Mouse (Mus musculus) lung, adult 2 months (tissue): ENCODE results near the gene Egln1. TPM values are rescaled to one million over a fixed set of nuclear protein-coding genes. Genes with fewer than 3 reads are reported as not detected.

Experiments used
- DNase-seq: peaks from one replicate; pipeline ENCODE4 v3.0.0; 2022
- H3K4me1 ChIP-seq: fragments of 200-500 bp; 2 replicates; pipeline ENCODE4 v1.6.1; 2011; ENCODE audit warnings: low read length; ENCODE audit not compliant: control insufficient read depth, insufficient read depth
- H3K4me3 ChIP-seq: fragments of 200-500 bp; replicated peaks from 2 replicates; pipeline ENCODE3; 2011; ENCODE audit warnings: low read depth, mild to moderate bottlenecking, control low read depth, low read length; ENCODE audit errors: extremely low read depth
- CTCF ChIP-seq: fragments of 200-500 bp; IDR thresholded peaks from 2 replicates; pipeline ENCODE4 v1.5.1; 2011; ENCODE audit warnings: mild to moderate bottlenecking, low read length, control low read depth; ENCODE audit not compliant: insufficient read depth
- POLR2A ChIP-seq: fragments of 200-500 bp; IDR thresholded peaks from 2 replicates; pipeline ENCODE4 v1.6.1; 2011; ENCODE audit warnings: low read depth, mild to moderate bottlenecking, control low read depth, low read length, borderline replicate concordance; ENCODE audit errors: extremely low read depth
- WGBS: fragments of 180-500 bp; shearing (Covaris S2); methylation state at CpG from one replicate; pipeline ENCODE4 v1.1.7; 2018; 5-methylcytosine and 5-hydroxymethylcytosine counted together
- polyA plus RNA-seq: library from polyadenylated mRNA; depleted of rRNA; stranded (reverse); fragments of >200 nt; gene quantifications from 2 replicates; pipeline ENCODE4 v1.2.3, GENCODE M21; 2012

Gene Egln1
- polyA plus RNA-seq, 1 experiment, result 40.2 TPM

GRCm38 (mm10) chr8:124973221-124973620 is 24.1 kb upstream of the Egln1 start:
- 69% methylated on average over 8 of the region's 8 CpGs for WGBS
- no peaks in the 10 kb centered on the region for H3K4me1 ChIP-seq
- DNase-seq, result no peak
- TF ChIP-seq CTCF, result no peak
- no peak for TF ChIP-seq POLR2A
- H3K4me3 ChIP-seq, result no peak overlapping the region

GRCm38 (mm10) chr8:124970312-124970933 is 21.3 kb upstream of the Egln1 start:
- no peaks in the 10 kb centered on the region for H3K4me1 ChIP-seq
- H3K4me3 ChIP-seq, result no peak overlapping the region
- 60% methylated on average over 6 of the region's 6 CpGs for WGBS
- TF ChIP-seq CTCF (no peak), POLR2A (no peak)
- no peak for DNase-seq

DNA sequence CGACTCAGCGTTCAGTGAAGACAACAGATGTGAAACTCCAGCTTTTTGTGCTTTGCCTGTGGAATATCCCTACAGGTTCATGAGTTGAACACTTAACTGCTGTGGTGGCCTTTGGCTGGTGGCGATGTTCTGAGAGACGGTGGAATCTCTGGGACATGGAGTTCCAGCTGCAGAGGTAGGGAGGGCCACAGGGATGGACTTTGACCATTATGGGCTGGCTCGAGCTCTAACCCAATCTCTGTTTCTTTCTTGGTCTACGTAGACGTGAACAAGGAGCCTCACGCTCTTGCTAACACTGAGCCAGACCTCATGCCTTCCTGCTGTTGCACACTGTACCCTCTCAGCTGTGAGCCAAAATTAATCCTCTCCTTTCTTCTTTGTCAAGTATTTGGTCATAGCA is 15.8 kb upstream of the Egln1 start:
- H3K4me1 ChIP-seq, result no peaks in the 10 kb centered on the region
- TF ChIP-seq POLR2A (no peak), CTCF (no peak)
- WGBS, result 88% methylated on average over 8 of the region's 8 CpGs
- DNase-seq, result no peak
- H3K4me3 ChIP-seq, result no peak overlapping the region

GRCm38 (mm10) chr8:124963246-124963645 is 14.1 kb upstream of the Egln1 start:
- no peak overlapping the region for H3K4me3 ChIP-seq
- DNase-seq, result no peak
- WGBS, result 96% methylated on average over 5 of the region's 5 CpGs
- no peaks in the 10 kb centered on the region for H3K4me1 ChIP-seq
- no peak for TF ChIP-seq CTCF
- TF ChIP-seq POLR2A, result no peak

GRCm38 (mm10) chr8:124960226-124960880 is 11.2 kb upstream of the Egln1 start:
- WGBS, result 26% methylated on average over 8 of the region's 8 CpGs
- no peak for DNase-seq
- TF ChIP-seq CTCF, result no peak
- TF ChIP-seq POLR2A, result no peak
- H3K4me3 ChIP-seq, result no peak overlapping the region
- H3K4me1 ChIP-seq, result no peaks in the 10 kb centered on the region

DNA sequence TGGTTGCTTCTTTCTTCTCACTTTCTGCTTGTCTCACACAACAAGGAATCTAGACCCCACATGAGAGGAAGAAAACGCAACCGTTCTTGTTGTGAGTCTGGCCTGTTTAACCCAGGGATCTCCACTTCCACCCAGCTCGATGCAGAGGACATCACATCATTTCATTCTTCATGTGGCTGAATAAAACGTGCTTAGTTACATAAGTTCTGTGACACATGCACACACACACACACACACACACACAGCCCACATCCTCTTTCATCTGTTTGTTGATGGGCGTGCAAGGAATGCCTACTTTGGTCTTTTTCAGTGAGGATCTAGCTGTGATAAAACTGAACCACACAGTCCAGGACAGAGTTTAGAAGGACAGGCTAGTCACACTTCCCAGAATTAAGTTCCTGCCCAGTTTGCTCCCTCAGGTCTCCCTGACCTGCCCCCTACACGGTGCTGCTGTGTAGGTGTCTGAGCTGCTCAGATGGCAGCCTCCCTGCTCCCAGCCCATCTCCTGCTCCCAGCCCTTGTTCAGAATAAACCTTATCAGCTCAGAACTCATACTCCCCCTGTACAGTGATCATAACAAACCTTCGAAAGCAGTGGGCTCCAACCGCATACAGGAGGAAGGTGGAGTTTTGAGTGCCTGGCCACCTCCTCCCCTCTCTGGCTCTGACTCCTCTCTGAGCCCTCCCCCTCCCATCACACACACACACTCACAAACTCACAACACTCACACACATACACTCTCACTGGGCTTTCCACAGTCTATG is 10.5 kb upstream of the Egln1 start:
- TF ChIP-seq CTCF (no peak), POLR2A (no peak)
- DNase-seq, result no peak
- WGBS, result 29% methylated on average over 8 of the region's 8 CpGs
- Histone ChIP-seq H3K4me1 (no peaks in the 10 kb centered on the region), H3K4me3 (no peak overlapping the region)

GRCm38 (mm10) chr8:124954572-124955082 is 5.5 kb upstream of the Egln1 start:
- Histone ChIP-seq H3K4me1 (peaks cover 2% of the 10 kb centered on the region; the same call in 1 of the 2 replicates), H3K4me3 (no peak overlapping the region)
- WGBS, result 70% methylated on average over 8 of the region's 8 CpGs
- TF ChIP-seq POLR2A (no peak), CTCF (no peak)
- DNase-seq, result no peak

- WGBS, result 46% methylated on average over 7 of the region's 7 CpGs
- Histone ChIP-seq H3K4me1 (peaks cover 2% of the 10 kb centered on the region; the same call in 1 of the 2 replicates), H3K4me3 (no peak overlapping the region)
- DNase-seq, result no peak
- TF ChIP-seq POLR2A, result no peak
- TF ChIP-seq CTCF, result no peak
These were observed 4.1 kb upstream of the Egln1 start for GRCm38 (mm10) chr8:124953188-124953587.

GRCm38 (mm10) chr8:124950865-124951264 is 1.7 kb upstream of the Egln1 start:
- DNase-seq, result no peak
- 41% methylated on average over 2 of the region's 2 CpGs for WGBS
- Histone ChIP-seq H3K4me3 (no peak overlapping the region), H3K4me1 (peaks cover 12% of the 10 kb centered on the region)
- no peak for TF ChIP-seq CTCF
- TF ChIP-seq POLR2A, result no peak
